Mouse (Mus musculus) cortical plate, adult 2 months (tissue): ENCODE data around the gene Nbeal2.

Experiments used
- CTCF ChIP-seq: fragments of 200-500 bp; IDR thresholded peaks from 2 replicates; pipeline ENCODE4 v1.5.1; 2011; ENCODE audit warnings: mild to moderate bottlenecking, control low read depth, low read length; ENCODE audit not compliant: insufficient read depth; ENCODE audit errors: extremely low read depth
- POLR2A ChIP-seq: fragments of 200-500 bp; IDR thresholded peaks from 2 replicates; pipeline ENCODE4 v1.6.1; 2011; ENCODE audit warnings: mild to moderate bottlenecking, low read length, control low read depth; ENCODE audit not compliant: insufficient read depth; ENCODE audit errors: extremely low read depth

- TF ChIP-seq CTCF, result no peak
- TF ChIP-seq POLR2A, result no peak
Measured at GRCm38 (mm10) chr9:110665912-110666311, 12.0 kb upstream of the Nbeal2 start.
